Mouse (Mus musculus) MEL (cell line): ENCODE results near the gene Vmn1r209.
"Not testable (repeated sequence)": the region's sequence is repeated elsewhere in the genome, so short reads cannot be mapped to it uniquely, and the experiment has no call there.

Source experiments
- CTCF ChIP-seq, 3 experiments: IDR thresholded peaks in 2 of 3; conservative IDR thresholded peaks in 1 of 3; 2 replicates each; pipeline ENCODE4 v1.5.1; 2011 to 2012; ENCODE audit warnings: low read length in 3 of 3, low read depth in 2 of 3, mild to moderate bottlenecking in 2 of 3, improper control_type of control experiment in 1 of 3, inconsistent platforms in 1 of 3, mixed read lengths in 1 of 3, moderate library complexity in 1 of 3; ENCODE audit not compliant: control insufficient read depth in 1 of 3, insufficient read depth in 1 of 3, poor library complexity in 1 of 3, severe bottlenecking in 1 of 3
- E2F4 ChIP-seq: IDR thresholded peaks from 2 replicates; pipeline ENCODE4 v1.6.1; 2011; ENCODE audit warnings: low read depth, low read length, improper control_type of control experiment, borderline replicate concordance
- ETS1 ChIP-seq: IDR thresholded peaks from 2 replicates; pipeline ENCODE4 v1.6.1; 2012; ENCODE audit warnings: low read depth, mild to moderate bottlenecking, inconsistent platforms, low read length, improper control_type of control experiment, moderate library complexity
- GABPA ChIP-seq: IDR thresholded peaks from 2 replicates; pipeline ENCODE4 v1.6.1; 2012; ENCODE audit warnings: low read depth, mild to moderate bottlenecking, inconsistent platforms, low read length, improper control_type of control experiment, moderate library complexity
- GATA1 ChIP-seq: IDR thresholded peaks from 2 replicates; pipeline ENCODE4 v1.6.1; 2011; ENCODE audit warnings: low read depth, low read length, improper control_type of control experiment
- MAX ChIP-seq: IDR thresholded peaks from 2 replicates; pipeline ENCODE4 v1.6.1; 2011; ENCODE audit warnings: low read length, improper control_type of control experiment
- MEF2A ChIP-seq: IDR thresholded peaks from 2 replicates; pipeline ENCODE4 v1.6.1; 2014; ENCODE audit warnings: low read depth, mild to moderate bottlenecking, inconsistent platforms, low read length, improper control_type of control experiment; ENCODE audit not compliant: poor library complexity, insufficient replicate concordance, severe bottlenecking; ENCODE audit errors: extremely low read depth
- POLR2A ChIP-seq, 2 experiments: IDR thresholded peaks; 2 replicates each; pipeline ENCODE4 v1.6.1; 2011 to 2012; ENCODE audit warnings: low read length in 2 of 2, mild to moderate bottlenecking in 2 of 2, control low read depth in 1 of 2, improper control_type of control experiment in 1 of 2, low read depth in 1 of 2, moderate library complexity in 1 of 2; ENCODE audit not compliant: control insufficient read depth in 1 of 2, insufficient read depth in 1 of 2, poor library complexity in 1 of 2
- RCOR1 ChIP-seq: IDR thresholded peaks from 2 replicates; pipeline ENCODE4 v1.6.1; 2012; ENCODE audit warnings: low read depth, mild to moderate bottlenecking, inconsistent platforms, low read length, improper control_type of control experiment
- SIN3A ChIP-seq: IDR thresholded peaks from 2 replicates; pipeline ENCODE4 v1.6.1; 2012; ENCODE audit warnings: low read length, improper control_type of control experiment, inconsistent platforms
- TAL1 ChIP-seq: IDR thresholded peaks from 2 replicates; pipeline ENCODE4 v1.6.1; 2012; ENCODE audit warnings: mild to moderate bottlenecking, inconsistent platforms, low read length, moderate library complexity, mixed read lengths
- TBP ChIP-seq: IDR thresholded peaks from 2 replicates; pipeline ENCODE4 v1.8.0; 2011; ENCODE audit warnings: low read depth, low read length, improper control_type of control experiment
- ZKSCAN1 ChIP-seq: IDR thresholded peaks from 2 replicates; pipeline ENCODE4 v1.6.1; 2012; ENCODE audit warnings: low read depth, mild to moderate bottlenecking, inconsistent platforms, low read length, improper control_type of control experiment, moderate library complexity
- ZMIZ1 ChIP-seq: IDR thresholded peaks from 2 replicates; pipeline ENCODE4 v1.6.1; 2012; ENCODE audit warnings: low read depth, mild to moderate bottlenecking, inconsistent platforms, low read length, improper control_type of control experiment, moderate library complexity

GRCm38 (mm10) chr13:22821601-22822000 lies 12.1 kb upstream of the Vmn1r209 start:
- TF ChIP-seq POLR2A (IDR thresholded peaks at IDR 0.05; ENCODE audit: control insufficient read depth in 1 of 2, insufficient read depth in 1 of 2, low read depth in 1 of 2, low read length in 2 of 2, poor library complexity in 1 of 2); CTCF (IDR thresholded peaks at IDR 0.05 in 2 of 3, conservative IDR thresholded peaks at IDR 0.05 in 1 of 3; ENCODE audit: control insufficient read depth in 1 of 3, insufficient read depth in 1 of 3, low read depth in 2 of 3, low read length in 3 of 3, poor library complexity in 1 of 3, severe bottlenecking in 1 of 3); SIN3A; ETS1; ZMIZ1; ZKSCAN1; TBP; GABPA; E2F4; MAX; MEF2A; RCOR1; GATA1; TAL1: not testable (repeated sequence)
